Mouse (Mus musculus): ENCODE results near the gene Gapvd1.

DNA sequence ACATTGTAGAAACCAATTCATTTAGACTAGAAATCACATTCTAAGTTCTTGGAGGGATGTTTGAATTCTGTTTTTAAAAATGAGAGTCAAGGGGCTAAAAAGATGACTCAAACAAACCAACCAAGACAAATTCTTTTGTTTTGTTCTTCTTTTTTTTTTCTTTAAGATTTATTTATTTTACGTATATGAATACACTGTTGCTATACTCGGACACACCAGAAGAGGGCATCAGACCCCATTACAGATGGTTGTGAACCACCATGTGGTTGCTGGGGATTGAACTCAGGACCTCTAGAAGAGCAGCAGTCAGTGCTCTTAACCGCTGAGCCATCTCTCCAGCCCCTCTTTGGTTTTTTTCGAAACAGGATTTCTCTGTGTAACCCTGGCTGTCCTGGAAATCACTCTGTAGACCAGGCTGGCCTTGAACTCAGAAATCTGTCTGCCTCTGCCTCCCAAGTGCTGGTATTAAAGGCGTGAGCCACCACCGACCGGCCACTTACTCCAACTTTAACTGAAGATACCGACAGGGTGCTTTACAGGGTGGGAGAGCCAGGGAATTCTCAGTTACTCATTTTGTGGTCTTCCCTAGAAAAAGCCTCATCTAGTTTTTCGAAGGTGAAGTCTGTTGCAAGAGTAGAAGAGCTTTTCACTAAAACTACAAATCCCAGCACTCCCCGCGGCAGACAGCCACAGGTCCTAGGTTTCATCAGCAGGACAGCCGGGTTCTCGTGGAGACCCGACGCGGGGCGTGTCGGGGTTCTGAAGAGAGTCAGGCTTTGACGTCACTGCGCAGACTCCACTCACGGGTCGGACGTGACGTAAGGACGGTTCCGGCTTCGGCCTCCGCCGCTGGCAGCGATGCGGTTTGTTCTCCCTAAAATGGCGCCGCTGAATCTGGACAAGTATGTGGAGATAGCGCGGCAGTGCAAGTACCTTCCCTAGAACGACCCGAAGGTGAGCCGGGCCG lies 46.8 kb upstream of the Gapvd1 start:
- TF ChIP-seq CTCF (IDR thresholded peaks at IDR 0.05; ENCODE audit: low read depth) = peak; percentile 39
- TF ChIP-seq EP300 (IDR thresholded peaks at IDR 0.05; ENCODE audit: low read depth) = 0 out of 2 replicates have a peak, but pooled peaks have one; percentile 42

Data from liver, postnatal 0 days (tissue).